Mouse (Mus musculus) embryonic facial prominence, embryonic 13.5 days (tissue): ENCODE data around the gene Cux2. TPM values are rescaled to one million over a fixed set of nuclear protein-coding genes. Genes with fewer than 3 reads are reported as not detected.

Experiments used
- ATAC-seq: fragments of 200-750 bp; cut with Nextera tagmentation; 2 replicates; pipeline ENCODE4 v1.8.0; 2017; ENCODE audit warnings: low read depth; ENCODE audit not compliant: insufficient number of reproducible peaks, insufficient read depth, low FRiP score, low TSS enrichment
- H3K27ac ChIP-seq: fragments of 300-500 bp; sonication (generic); 2 replicates; pipeline ENCODE4 v1.5.1; 2015; ENCODE audit warnings: moderate library complexity, mild to moderate bottlenecking, inconsistent platforms
- H3K27me3 ChIP-seq: fragments of 300-500 bp; sonication (generic); 2 replicates; pipeline ENCODE4 v1.6.1; 2015; ENCODE audit warnings: mild to moderate bottlenecking, inconsistent platforms
- H3K36me3 ChIP-seq: fragments of 300-500 bp; sonication (generic); 2 replicates; pipeline ENCODE4 v1.6.1; 2015; ENCODE audit warnings: mild to moderate bottlenecking, inconsistent platforms
- H3K4me1 ChIP-seq: fragments of 300-500 bp; sonication (generic); 2 replicates; pipeline ENCODE4 v1.6.1; 2015; ENCODE audit warnings: inconsistent platforms
- H3K4me2 ChIP-seq: fragments of 300-500 bp; sonication (generic); 2 replicates; pipeline ENCODE4 v1.6.1; 2015; ENCODE audit warnings: moderate library complexity, mild to moderate bottlenecking, inconsistent platforms
- H3K4me3 ChIP-seq: fragments of 300-500 bp; sonication (generic); 2 replicates; pipeline ENCODE4 v1.5.1; 2015; ENCODE audit warnings: mild to moderate bottlenecking, inconsistent platforms
- H3K9ac ChIP-seq: fragments of 300-500 bp; sonication (generic); 2 replicates; pipeline ENCODE4 v1.6.1; 2015; ENCODE audit warnings: mild to moderate bottlenecking, inconsistent platforms
- H3K9me3 ChIP-seq: fragments of 300-500 bp; sonication (generic); 2 replicates; pipeline ENCODE4 v1.6.1; 2016; ENCODE audit warnings: inconsistent platforms
- WGBS: fragments of 180-500 bp; shearing (Covaris S2); methylation state at CpG from one replicate; pipeline ENCODE4 v1.1.7; 2015; ENCODE audit warnings: mixed read lengths; 5-methylcytosine and 5-hydroxymethylcytosine counted together
- polyA plus RNA-seq: library from polyadenylated mRNA; unstranded; fragments of >200 nt; fragmentation: Nextera tagmentation; extraction: Ambion mirVana; gene quantifications from 2 replicates; pipeline ENCODE4 v1.2.1, GENCODE M21; 2015

Gene Cux2
- polyA plus RNA-seq, 1 experiment from 2014 or later: 4.0 TPM

DNA sequence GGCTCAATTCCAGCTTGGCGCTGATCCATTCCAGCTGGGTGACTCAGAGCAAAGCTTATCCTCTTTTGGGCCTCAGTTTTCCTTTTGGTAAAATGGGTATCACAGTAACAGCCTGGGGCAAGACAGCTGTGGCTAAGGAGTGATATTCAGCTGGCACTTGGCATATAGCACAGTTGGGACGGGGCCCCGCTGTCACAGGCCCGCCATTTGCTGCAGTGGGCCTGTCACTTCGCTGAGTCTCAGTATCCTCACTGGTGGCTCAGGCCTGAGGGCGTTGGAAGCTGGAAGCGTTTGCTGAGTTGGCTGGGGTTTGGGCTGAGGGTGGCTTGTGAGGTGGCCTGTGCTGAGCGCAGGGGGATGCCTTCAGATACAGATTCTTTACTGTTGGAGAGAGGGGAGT is 88.6 kb downstream of the Cux2 start:
- 69% methylated on average over 8 of the region's 8 CpGs for whole genome bisulfite sequencing
- H3K4me2 ChIP-seq: no peak overlapping the region
- H3K4me1 ChIP-seq: peaks cover 33% of the 10 kb centered on the region
- H3K9me3 ChIP-seq: no peaks in the 10 kb centered on the region
- ATAC-seq: no peak; the same call in 1 of the 2 replicates
- 0 out of 2 replicates have a peak overlapping the region, but pooled peaks have one; percentile 32 for H3K9ac ChIP-seq
- H3K4me3 ChIP-seq: no peak overlapping the region; the same call in 1 of the 2 replicates
- H3K27me3 ChIP-seq: 0 out of 2 replicates have a peak, but pooled peaks cover 7% of the 10 kb centered on the region
- no peaks in the 10 kb centered on the region for H3K36me3 ChIP-seq
- H3K27ac ChIP-seq: no peak overlapping the region

GRCm38 (mm10) chr5:121959688-121960087 is 90.2 kb downstream of the Cux2 start:
- no peak for ATAC-seq
- H3K4me2 ChIP-seq: no peak overlapping the region

DNA sequence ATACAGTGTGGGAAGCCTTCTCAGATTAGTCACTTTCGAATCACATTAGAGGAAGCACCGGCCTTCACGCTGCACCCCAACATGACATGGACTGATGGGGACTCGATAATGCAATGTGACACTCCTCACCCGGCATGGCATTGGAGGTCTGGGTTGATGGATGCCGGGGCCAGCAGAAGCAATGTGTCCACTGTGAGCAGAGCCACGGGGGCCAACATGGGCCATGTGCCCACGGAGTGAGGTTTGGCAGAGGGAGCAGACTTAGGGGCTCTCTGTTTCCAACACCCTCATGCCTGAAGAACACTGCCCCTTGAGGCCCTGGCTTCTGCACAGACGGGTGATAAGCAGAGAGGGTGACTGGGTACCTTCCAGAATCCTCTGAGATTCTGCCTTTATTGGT is 91.4 kb downstream of the Cux2 start:
- H3K36me3 ChIP-seq: no peaks in the 10 kb centered on the region
- 85% methylated on average over 9 of the region's 9 CpGs for WGBS
- H3K4me2 ChIP-seq: no peak overlapping the region
- H3K9ac ChIP-seq: no peak overlapping the region
- no peaks in the 10 kb centered on the region for H3K27me3 ChIP-seq
- no peak for ATAC-seq
- peaks cover 29% of the 10 kb centered on the region for H3K4me1 ChIP-seq
- no peak overlapping the region for H3K4me3 ChIP-seq
- no peak overlapping the region for H3K27ac ChIP-seq
- no peaks in the 10 kb centered on the region for H3K9me3 ChIP-seq

More at GRCm38 (mm10) chr5:121959688-121960087, 90.2 kb downstream of the Cux2 start:
- H3K27ac ChIP-seq: 0 out of 2 replicates have a peak overlapping the region, but pooled peaks have one; percentile 33
- H3K9me3 ChIP-seq: no peaks in the 10 kb centered on the region
- no peak overlapping the region for H3K4me3 ChIP-seq
- H3K27me3 ChIP-seq: no peaks in the 10 kb centered on the region
- H3K9ac ChIP-seq: no peak overlapping the region
- H3K36me3 ChIP-seq: no peaks in the 10 kb centered on the region
- WGBS: 43% methylated on average over 10 of the region's 10 CpGs
- H3K4me1 ChIP-seq: peaks cover 29% of the 10 kb centered on the region

DNA sequence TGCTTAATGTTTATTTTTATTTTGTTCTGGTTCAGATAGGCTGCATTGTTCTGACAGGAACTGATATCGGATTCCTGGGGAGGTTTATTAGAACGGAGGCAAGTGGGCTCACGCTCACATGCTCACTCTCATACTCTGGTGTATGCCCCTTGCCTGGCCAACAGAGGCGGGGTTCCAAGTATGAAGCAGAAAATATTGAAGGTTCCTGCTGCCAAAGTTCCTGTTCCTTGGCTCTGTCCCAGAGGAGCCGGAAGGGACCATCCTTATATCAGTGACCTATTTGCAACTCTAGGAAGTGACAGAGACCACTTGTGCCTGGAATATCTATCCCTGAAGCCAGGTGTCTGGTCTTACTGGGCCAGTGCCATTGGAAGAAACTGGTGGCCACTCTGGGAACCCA is 94.1 kb downstream of the Cux2 start:
- no peak for ATAC-seq
- no peak overlapping the region for H3K9ac ChIP-seq
- no peak overlapping the region for H3K27ac ChIP-seq
- no peak overlapping the region for H3K4me2 ChIP-seq
- no peak overlapping the region for H3K4me3 ChIP-seq
- H3K9me3 ChIP-seq: no peaks in the 10 kb centered on the region
- peaks cover 28% of the 10 kb centered on the region for H3K4me1 ChIP-seq
- no peaks in the 10 kb centered on the region for H3K27me3 ChIP-seq
- 75% methylated on average over 5 of the region's 5 CpGs for WGBS
- H3K36me3 ChIP-seq: no peaks in the 10 kb centered on the region

DNA sequence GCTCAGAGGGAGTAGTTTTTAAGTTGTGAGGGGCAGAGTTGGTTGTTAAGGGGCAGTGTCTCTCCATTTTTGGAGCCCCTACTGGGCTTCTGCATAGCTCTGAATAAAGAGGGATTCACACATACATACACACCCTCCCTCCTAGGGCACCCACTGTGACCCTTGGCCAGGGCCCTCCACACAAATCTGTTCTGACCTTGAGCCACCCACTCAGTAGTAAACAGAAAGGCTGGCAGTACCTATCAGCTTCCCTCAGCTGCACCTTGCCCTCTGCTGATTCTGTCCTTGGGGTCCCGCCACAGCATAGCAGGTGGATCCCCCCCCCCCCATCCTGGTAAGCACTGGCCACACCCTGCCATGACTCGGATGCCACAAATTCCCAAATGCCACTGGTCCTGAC is 99.7 kb downstream of the Cux2 start:
- no peak overlapping the region for H3K9ac ChIP-seq
- no peak for ATAC-seq
- H3K27me3 ChIP-seq: 0 out of 2 replicates have a peak, but pooled peaks cover 3% of the 10 kb centered on the region
- no peaks in the 10 kb centered on the region for H3K9me3 ChIP-seq
- no peak overlapping the region for H3K27ac ChIP-seq
- H3K4me3 ChIP-seq: no peak overlapping the region
- H3K4me1 ChIP-seq: peaks cover 31% of the 10 kb centered on the region
- no peaks in the 10 kb centered on the region for H3K36me3 ChIP-seq
- 84% methylated on average over 2 of the region's 2 CpGs for WGBS
- H3K4me2 ChIP-seq: no peak overlapping the region

GRCm38 (mm10) chr5:121949050-121949443 is 100.9 kb downstream of the Cux2 start:
- Histone ChIP-seq H3K9ac (no peak overlapping the region), H3K9me3 (no peaks in the 10 kb centered on the region), H3K27me3 (0 out of 2 replicates have a peak, but pooled peaks cover 3% of the 10 kb centered on the region), H3K4me1 (peaks cover 31% of the 10 kb centered on the region), H3K4me3 (peak overlapping the region; percentile 33), H3K4me2 (peak overlapping the region; percentile 68), H3K27ac (peak overlapping the region; percentile 51), H3K36me3 (no peaks in the 10 kb centered on the region)
- WGBS: 10% methylated on average over 8 of the region's 8 CpGs
- ATAC-seq: no peak

DNA sequence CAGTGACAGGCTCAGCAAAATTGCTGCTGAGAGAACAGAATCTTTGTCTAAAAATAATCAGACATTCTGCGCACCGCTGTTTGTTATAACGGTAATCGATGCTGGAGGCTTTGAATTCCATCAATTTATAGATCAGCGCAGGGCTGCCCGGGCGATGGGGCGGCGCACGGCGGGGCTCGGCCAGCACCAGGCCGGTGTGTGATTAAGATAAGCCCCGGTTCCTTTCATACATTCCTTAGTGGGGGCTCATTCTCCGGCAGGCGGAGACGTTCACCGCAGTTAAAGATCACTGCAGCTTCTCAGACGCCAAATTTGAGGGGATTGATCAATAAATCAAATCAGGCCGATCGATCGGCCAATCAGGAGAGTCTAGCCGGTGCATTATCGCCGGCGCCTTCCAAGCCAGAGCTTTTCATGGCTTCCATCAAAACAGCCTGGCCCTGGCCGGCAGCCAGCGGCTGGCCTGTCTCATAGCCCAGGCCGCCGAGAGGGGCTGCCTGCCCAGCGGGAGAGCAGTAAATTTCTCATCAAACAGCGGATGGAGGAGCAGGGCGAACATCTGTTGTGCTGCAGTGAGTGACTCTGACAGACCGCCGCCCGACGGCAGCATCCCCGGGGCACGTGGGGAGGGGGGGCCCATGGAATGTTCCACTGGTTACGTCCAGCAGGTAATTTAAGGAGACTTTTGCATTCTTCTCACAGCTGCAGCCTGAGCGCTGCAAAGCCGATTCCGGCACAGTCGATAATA is 101.4 kb downstream of the Cux2 start:
- Histone ChIP-seq H3K36me3 (no peaks in the 10 kb centered on the region), H3K9me3 (no peaks in the 10 kb centered on the region), H3K27me3 (0 out of 2 replicates have a peak, but pooled peaks cover 3% of the 10 kb centered on the region), H3K4me1 (peaks cover 31% of the 10 kb centered on the region), H3K27ac (peak overlapping the region; percentile 51), H3K4me2 (peak overlapping the region; percentile 68), H3K4me3 (peak overlapping the region; percentile 33), H3K9ac (peak overlapping the region; percentile 53)
- WGBS: 2% methylated on average over 44 of the region's 44 CpGs
- ATAC-seq: no peak

GRCm38 (mm10) chr5:121946657-121947245 is 103.2 kb downstream of the Cux2 start:
- H3K27me3 ChIP-seq: 0 out of 2 replicates have a peak, but pooled peaks cover 3% of the 10 kb centered on the region
- no peak overlapping the region for H3K4me2 ChIP-seq
- no peak overlapping the region for H3K27ac ChIP-seq
- no peak for ATAC-seq
- no peak overlapping the region for H3K9ac ChIP-seq
- 81% methylated on average over 7 of the region's 7 CpGs for WGBS
- peaks cover 25% of the 10 kb centered on the region for H3K4me1 ChIP-seq
- H3K36me3 ChIP-seq: no peaks in the 10 kb centered on the region
- H3K4me3 ChIP-seq: no peak overlapping the region
- H3K9me3 ChIP-seq: no peaks in the 10 kb centered on the region

DNA sequence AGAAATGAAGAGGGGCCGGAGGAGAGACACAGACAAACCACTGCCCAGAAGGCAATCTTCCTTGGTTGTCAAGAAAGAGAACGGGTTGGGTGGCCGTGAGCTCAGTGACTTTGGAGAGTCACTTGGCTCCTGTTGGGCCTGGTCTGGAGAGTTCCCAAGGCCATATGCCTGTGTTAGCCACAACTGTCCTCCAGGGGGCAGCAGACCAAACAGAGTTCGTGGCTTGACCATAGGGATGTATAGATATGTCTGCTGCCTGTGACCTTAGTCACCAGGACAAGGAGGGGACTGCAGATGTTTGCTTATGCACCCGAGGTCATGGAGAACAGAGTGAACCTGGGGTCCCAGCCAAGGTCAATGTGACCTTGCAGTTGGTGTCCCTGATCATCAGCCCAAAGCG is 104.1 kb downstream of the Cux2 start:
- Histone ChIP-seq H3K27me3 (0 out of 2 replicates have a peak, but pooled peaks cover 3% of the 10 kb centered on the region), H3K4me3 (no peak overlapping the region), H3K9me3 (no peaks in the 10 kb centered on the region), H3K4me1 (peaks cover 25% of the 10 kb centered on the region), H3K27ac (no peak overlapping the region), H3K9ac (no peak overlapping the region), H3K4me2 (no peak overlapping the region), H3K36me3 (no peaks in the 10 kb centered on the region)
- 51% methylated on average over 6 of the region's 6 CpGs for whole genome bisulfite sequencing
- ATAC-seq: no peak

DNA sequence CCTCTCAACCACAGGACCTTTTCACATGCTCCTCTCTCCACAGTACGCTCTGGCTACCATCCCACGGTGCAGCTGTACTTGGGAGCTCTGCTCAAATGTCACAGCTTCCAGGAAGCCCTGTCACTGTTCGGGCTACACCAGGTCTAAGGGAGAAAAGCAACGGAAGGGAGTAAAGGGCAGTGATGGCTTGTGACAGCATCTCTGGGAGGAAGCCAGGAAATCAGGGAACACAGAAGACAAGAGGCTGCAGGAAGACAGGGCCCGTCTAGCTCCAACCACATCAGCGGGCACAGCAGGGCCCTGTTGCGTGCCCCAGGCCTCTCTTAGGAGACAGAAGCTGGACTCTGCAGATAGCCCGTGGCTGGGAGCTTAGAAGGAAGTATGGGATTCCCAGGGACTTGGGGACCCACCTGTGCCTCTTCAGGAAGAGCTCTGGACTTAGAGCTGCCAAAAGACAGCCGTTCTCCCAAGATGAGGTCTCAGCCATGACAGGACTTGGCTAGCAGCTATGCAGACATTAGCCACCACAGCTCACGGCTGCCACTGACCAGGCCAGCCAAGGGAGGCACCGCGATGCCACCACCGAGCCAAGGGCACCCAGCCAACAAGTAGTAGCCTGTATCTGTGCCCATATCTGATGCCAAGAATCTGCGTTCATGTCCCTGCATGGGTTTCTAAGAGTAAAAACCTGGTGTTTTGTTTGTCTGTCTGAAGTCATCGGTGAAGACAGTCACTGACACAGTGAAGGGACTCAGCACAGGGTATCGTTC is 105.7 kb downstream of the Cux2 start:
- Histone ChIP-seq H3K9me3 (no peaks in the 10 kb centered on the region), H3K27ac (no peak overlapping the region), H3K9ac (no peak overlapping the region), H3K4me1 (peaks cover 21% of the 10 kb centered on the region), H3K36me3 (no peaks in the 10 kb centered on the region), H3K4me3 (no peak overlapping the region), H3K4me2 (no peak overlapping the region), H3K27me3 (0 out of 2 replicates have a peak, but pooled peaks cover 3% of the 10 kb centered on the region)
- no peak for ATAC-seq
- WGBS: 89% methylated on average over 16 of the region's 16 CpGs

DNA sequence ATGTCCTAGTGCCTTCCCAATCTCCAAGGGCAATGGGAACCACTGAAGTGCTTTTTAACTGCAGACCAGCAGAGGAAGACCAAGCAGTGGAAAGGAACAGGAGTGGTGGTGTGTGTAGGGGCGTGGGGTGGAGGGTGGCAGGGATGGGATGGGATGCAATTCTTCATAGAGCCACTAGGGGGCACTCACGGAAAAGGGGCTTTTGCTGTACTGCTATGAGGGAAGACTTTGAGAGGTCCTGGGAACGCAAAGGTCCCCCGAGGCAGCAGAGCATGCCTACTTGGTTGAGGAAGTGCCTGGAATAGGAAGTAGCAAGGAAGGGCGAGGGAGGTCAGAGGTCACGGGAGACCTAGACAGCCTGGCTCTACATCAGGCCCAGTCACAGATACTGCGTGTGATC is 106.4 kb downstream of the Cux2 start:
- ATAC-seq: no peak
- Histone ChIP-seq H3K9me3 (no peaks in the 10 kb centered on the region), H3K9ac (no peak overlapping the region), H3K27me3 (no peaks in the 10 kb centered on the region), H3K4me1 (peaks cover 21% of the 10 kb centered on the region), H3K4me2 (no peak overlapping the region), H3K36me3 (no peaks in the 10 kb centered on the region), H3K27ac (no peak overlapping the region), H3K4me3 (no peak overlapping the region)
- WGBS: 57% methylated on average over 7 of the region's 7 CpGs
